Mouse (Mus musculus) midbrain, embryonic 11.5 days (tissue): ENCODE results near the gene Polh. TPM values are rescaled to one million over a fixed set of nuclear protein-coding genes. Genes with fewer than 3 reads are reported as not detected.

Experiments used
- ATAC-seq: fragments of 200-750 bp; cut with Nextera tagmentation; 2 replicates; pipeline ENCODE4 v1.8.0; 2017; ENCODE audit warnings: moderate TSS enrichment, moderate library complexity; ENCODE audit not compliant: low FRiP score
- DNase-seq: peaks from one replicate; pipeline ENCODE4 v3.0.0; 2015; ENCODE audit warnings: low spot score; ENCODE audit errors: missing footprints
- H3K27ac ChIP-seq: fragments of 300-500 bp; sonication (generic); 2 replicates; pipeline ENCODE4 v1.5.1; 2014; ENCODE audit warnings: low read depth, low read length
- H3K27me3 ChIP-seq: fragments of 300-500 bp; sonication (generic); 2 replicates; pipeline ENCODE4 v1.6.1; 2014; ENCODE audit warnings: mild to moderate bottlenecking, low read length, moderate library complexity, mixed read lengths; ENCODE audit not compliant: control insufficient read depth, insufficient read depth
- H3K36me3 ChIP-seq: fragments of 300-500 bp; sonication (generic); 2 replicates; pipeline ENCODE4 v1.6.1; 2014; ENCODE audit warnings: mild to moderate bottlenecking, low read length, moderate library complexity, mixed read lengths; ENCODE audit not compliant: control insufficient read depth, insufficient read depth
- H3K4me1 ChIP-seq: fragments of 300-500 bp; sonication (generic); 2 replicates; pipeline ENCODE4 v1.6.1; 2014; ENCODE audit warnings: low read length; ENCODE audit not compliant: control insufficient read depth, insufficient read depth
- H3K4me2 ChIP-seq: fragments of 300-500 bp; sonication (generic); 2 replicates; pipeline ENCODE4 v1.6.1; 2014; ENCODE audit warnings: mild to moderate bottlenecking, moderate library complexity
- H3K4me3 ChIP-seq: fragments of 300-500 bp; sonication (generic); 2 replicates; pipeline ENCODE4 v1.5.1; 2014; ENCODE audit warnings: low read depth, low read length
- H3K9ac ChIP-seq: fragments of 300-500 bp; sonication (generic); 2 replicates; pipeline ENCODE4 v1.6.1; 2014; ENCODE audit warnings: low read length
- H3K9me3 ChIP-seq: fragments of 300-500 bp; sonication (generic); 2 replicates; pipeline ENCODE4 v1.6.1; 2016; ENCODE audit warnings: low read length; ENCODE audit not compliant: control insufficient read depth
- WGBS: fragments of 180-500 bp; shearing (Covaris S2); extraction: QIAGEN DNeasy Blood & Tissue Kit; methylation state at CpG from one replicate; pipeline ENCODE4 v1.1.7; 2014; 5-methylcytosine and 5-hydroxymethylcytosine counted together
- polyA plus RNA-seq: library from polyadenylated mRNA; unstranded; fragments of >200 nt; fragmentation: Nextera tagmentation; extraction: Ambion mirVana; gene quantifications from 2 replicates; pipeline ENCODE4 v1.2.1, GENCODE M21; 2014

Gene Polh
- polyA plus RNA-seq, 1 experiment from 2014 or later: 10.8 TPM

GRCm38 (mm10) chr17:46164791-46165190 is 37.7 kb downstream of the Polh start:
- Histone ChIP-seq H3K4me3 (no peak overlapping the region), H3K27ac (no peak overlapping the region), H3K4me2 (no peak overlapping the region), H3K27me3 (no peaks in the 10 kb centered on the region), H3K4me1 (peaks cover 12% of the 10 kb centered on the region), H3K9me3 (no peaks in the 10 kb centered on the region), H3K9ac (no peak overlapping the region), H3K36me3 (peaks cover 23% of the 10 kb centered on the region; the same call in 1 of the 2 replicates)
- 90% methylated on average over 10 of the region's 10 CpGs for WGBS
- DNase-seq (no peak), ATAC-seq (no peak)

GRCm38 (mm10) chr17:46164301-46164700 is 38.1 kb downstream of the Polh start:
- no peak overlapping the region for H3K4me2 ChIP-seq
- H3K9ac ChIP-seq: no peak overlapping the region
- DNase-seq (no peak), ATAC-seq (no peak)
- no peaks in the 10 kb centered on the region for H3K27me3 ChIP-seq
- H3K9me3 ChIP-seq: no peaks in the 10 kb centered on the region
- 94% methylated on average over 8 of the region's 8 CpGs for WGBS
- H3K4me1 ChIP-seq: peaks cover 15% of the 10 kb centered on the region
- no peak overlapping the region for H3K27ac ChIP-seq
- H3K36me3 ChIP-seq: peaks cover 20% of the 10 kb centered on the region; the same call in 1 of the 2 replicates
- H3K4me3 ChIP-seq: no peak overlapping the region

GRCm38 (mm10) chr17:46162951-46163421 is 39.5 kb downstream of the Polh start:
- no peak overlapping the region for H3K4me2 ChIP-seq
- no peaks in the 10 kb centered on the region for H3K27me3 ChIP-seq
- H3K27ac ChIP-seq: no peak overlapping the region
- H3K9me3 ChIP-seq: no peaks in the 10 kb centered on the region
- 91% methylated on average over 9 of the region's 9 CpGs for WGBS
- H3K4me3 ChIP-seq: no peak overlapping the region
- H3K4me1 ChIP-seq: peaks cover 15% of the 10 kb centered on the region
- no peak overlapping the region for H3K9ac ChIP-seq
- no peak for DNase-seq
- ATAC-seq: no peak
- H3K36me3 ChIP-seq: peaks cover 12% of the 10 kb centered on the region; the same call in 1 of the 2 replicates

- no peak overlapping the region for H3K27ac ChIP-seq
- 94% methylated on average over 7 of the region's 7 CpGs for WGBS
- H3K4me3 ChIP-seq: no peak overlapping the region
- H3K9ac ChIP-seq: no peak overlapping the region
- H3K36me3 ChIP-seq: peaks cover 11% of the 10 kb centered on the region; the same call in 1 of the 2 replicates
- DNase-seq: no peak
- H3K4me2 ChIP-seq: no peak overlapping the region
- H3K4me1 ChIP-seq: peaks cover 15% of the 10 kb centered on the region
- H3K9me3 ChIP-seq: no peaks in the 10 kb centered on the region
- no peak for ATAC-seq
- no peaks in the 10 kb centered on the region for H3K27me3 ChIP-seq
These were observed 39.9 kb downstream of the Polh start for GRCm38 (mm10) chr17:46162551-46162950.

GRCm38 (mm10) chr17:46161710-46162109 is 40.7 kb downstream of the Polh start:
- DNase-seq (no peak), ATAC-seq (no peak)
- H3K36me3 ChIP-seq: peaks cover 11% of the 10 kb centered on the region; the same call in 1 of the 2 replicates
- H3K4me2 ChIP-seq: peak overlapping the region; percentile 49
- H3K27me3 ChIP-seq: no peaks in the 10 kb centered on the region
- H3K27ac ChIP-seq: no peak overlapping the region
- H3K4me1 ChIP-seq: peaks cover 15% of the 10 kb centered on the region
- peak overlapping the region; percentile 64 for H3K4me3 ChIP-seq
- 50% methylated on average over 9 of the region's 9 CpGs for WGBS
- H3K9ac ChIP-seq: peak overlapping the region; percentile 76
- no peaks in the 10 kb centered on the region for H3K9me3 ChIP-seq

- H3K27me3 ChIP-seq: no peaks in the 10 kb centered on the region
- peak; percentile 56 for ATAC-seq
- no peak overlapping the region; the same call in 1 of the 2 replicates for H3K27ac ChIP-seq
- WGBS: 0% methylated on average over 19 of the region's 19 CpGs
- peak; percentile 91 for DNase-seq
- peak overlapping the region; percentile 49 for H3K4me2 ChIP-seq
- peak overlapping the region; percentile 64 for H3K4me3 ChIP-seq
- peaks cover 7% of the 10 kb centered on the region; the same call in 1 of the 2 replicates for H3K36me3 ChIP-seq
- H3K4me1 ChIP-seq: peaks cover 15% of the 10 kb centered on the region
- H3K9me3 ChIP-seq: no peaks in the 10 kb centered on the region
- H3K9ac ChIP-seq: peak overlapping the region; percentile 76
These were observed 41.3 kb downstream of the Polh start for GRCm38 (mm10) chr17:46161179-46161578.

- Histone ChIP-seq H3K36me3 (peaks cover 7% of the 10 kb centered on the region; the same call in 1 of the 2 replicates), H3K4me3 (peak within 1 kb of the TSS; percentile 64), H3K9ac (peak within 1 kb of the TSS; percentile 76), H3K4me1 (peaks cover 15% of the 10 kb centered on the region), H3K27me3 (no peaks in the 10 kb centered on the region), H3K9me3 (no peaks in the 10 kb centered on the region), H3K27ac (peak within 1 kb of the TSS; percentile 49), H3K4me2 (peak within 1 kb of the TSS; percentile 87)
- ATAC-seq: peak; percentile 96
- peak; percentile 100 for DNase-seq
- under 1% methylated on average over 23 of the region's 23 CpGs for WGBS
These were observed 41.8 kb downstream of the Polh start, which contains the start of gene Gtpbp2 for GRCm38 (mm10) chr17:46160686-46161085. Gtpbp2 (plus strand) TSS chr17:46161032.

GRCm38 (mm10) chr17:46160090-46160662 is 42.3 kb downstream of the Polh start:
- Histone ChIP-seq H3K4me1 (peaks cover 15% of the 10 kb centered on the region), H3K9ac (peak overlapping the region; percentile 66), H3K4me3 (peak overlapping the region; percentile 64), H3K27ac (peak overlapping the region; percentile 49), H3K4me2 (peak overlapping the region; percentile 87), H3K36me3 (peaks cover 3% of the 10 kb centered on the region; the same call in 1 of the 2 replicates), H3K9me3 (no peaks in the 10 kb centered on the region), H3K27me3 (no peaks in the 10 kb centered on the region)
- peak; percentile 96 for DNase-seq
- 1% methylated on average over 16 of the region's 16 CpGs for WGBS
- ATAC-seq: peak; percentile 65

GRCm38 (mm10) chr17:46159236-46159635 is 43.2 kb downstream of the Polh start:
- 69% methylated on average over 2 of the region's 2 CpGs for WGBS
- H3K27me3 ChIP-seq: no peaks in the 10 kb centered on the region
- H3K4me1 ChIP-seq: peaks cover 15% of the 10 kb centered on the region
- H3K9ac ChIP-seq: no peak overlapping the region
- no peak overlapping the region for H3K27ac ChIP-seq
- H3K36me3 ChIP-seq: no peaks in the 10 kb centered on the region; the same call in 1 of the 2 replicates
- H3K9me3 ChIP-seq: no peaks in the 10 kb centered on the region
- ATAC-seq (no peak), DNase-seq (no peak)
- no peak overlapping the region for H3K4me2 ChIP-seq
- H3K4me3 ChIP-seq: no peak overlapping the region
